Mouse (Mus musculus) liver, postnatal 0 days (tissue): Measurements from ENCODE around the gene Igfbp3. TPM values are rescaled to one million over a fixed set of nuclear protein-coding genes. Genes with fewer than 3 reads are reported as not detected.

Experiments
- ATAC-seq: fragments of 200-750 bp; cut with Nextera tagmentation; 2 replicates; pipeline ENCODE4 v1.8.0; 2017; ENCODE audit warnings: mild to moderate bottlenecking, moderate library complexity
- DNase-seq: peaks from one replicate; pipeline ENCODE4 v3.0.0-alpha.2; 2016
- H3K27ac ChIP-seq: fragments of 300-500 bp; sonication (generic); 2 replicates; pipeline ENCODE4 v1.5.1; 2014; ENCODE audit warnings: antibody characterized with exemption, moderate library complexity, mild to moderate bottlenecking, low read depth
- H3K27me3 ChIP-seq: fragments of 300-500 bp; sonication (generic); 2 replicates; pipeline ENCODE4 v1.6.1; 2014; ENCODE audit warnings: low read length, control low read depth, mixed read lengths; ENCODE audit not compliant: insufficient read depth
- H3K36me3 ChIP-seq: fragments of 300-500 bp; sonication (generic); replicated peaks from 2 replicates; pipeline ENCODE4 v1.6.1; 2014; ENCODE audit warnings: mild to moderate bottlenecking, control low read depth, low read length, moderate library complexity, mixed read lengths; ENCODE audit not compliant: insufficient read depth
- H3K4me1 ChIP-seq: fragments of 300-500 bp; sonication (generic); 2 replicates; pipeline ENCODE4 v1.6.1; 2014; ENCODE audit warnings: antibody characterized with exemption, mild to moderate bottlenecking, control low read depth; ENCODE audit not compliant: insufficient read depth
- H3K4me2 ChIP-seq: fragments of 300-500 bp; sonication (generic); 2 replicates; pipeline ENCODE4 v1.6.1; 2014; ENCODE audit warnings: low read depth, mild to moderate bottlenecking, low read length, moderate library complexity, mixed read lengths
- H3K4me3 ChIP-seq: fragments of 300-500 bp; sonication (generic); 2 replicates; pipeline ENCODE4 v1.5.1; 2014; ENCODE audit warnings: low read depth, low read length
- H3K9ac ChIP-seq: fragments of 300-500 bp; sonication (generic); replicated peaks from 2 replicates; pipeline ENCODE4 v1.6.1; 2014; ENCODE audit warnings: mild to moderate bottlenecking, moderate library complexity
- H3K9me3 ChIP-seq: fragments of 300-500 bp; sonication (generic); 2 replicates; pipeline ENCODE4 v1.6.1; 2016; ENCODE audit warnings: mild to moderate bottlenecking, control low read depth, low read length, mixed read lengths
- CTCF ChIP-seq: sonication (generic); IDR thresholded peaks from 2 replicates; pipeline ENCODE4 v1.5.1; 2016; ENCODE audit warnings: antibody characterized with exemption, low read depth
- EP300 ChIP-seq: IDR thresholded peaks from 2 replicates; pipeline ENCODE4 v1.6.1; 2016; ENCODE audit warnings: antibody characterized with exemption, low read depth, mild to moderate bottlenecking
- WGBS: fragments of 180-500 bp; shearing (Covaris S2); extraction: QIAGEN DNeasy Blood & Tissue Kit; methylation state at CpG from one replicate; pipeline ENCODE4 v1.1.7; 2014; ENCODE audit not compliant: insufficient replicate concordance; 5-methylcytosine and 5-hydroxymethylcytosine counted together
- polyA plus RNA-seq: library from polyadenylated mRNA; unstranded; fragments of >200 nt; fragmentation: Nextera tagmentation; extraction: Ambion mirVana; gene quantifications from 2 replicates; pipeline ENCODE4 v1.2.1, GENCODE M21; 2015

The Igfbp3 gene
- polyA plus RNA-seq, 1 experiment from 2014 or later, result 27.4 TPM

DNA sequence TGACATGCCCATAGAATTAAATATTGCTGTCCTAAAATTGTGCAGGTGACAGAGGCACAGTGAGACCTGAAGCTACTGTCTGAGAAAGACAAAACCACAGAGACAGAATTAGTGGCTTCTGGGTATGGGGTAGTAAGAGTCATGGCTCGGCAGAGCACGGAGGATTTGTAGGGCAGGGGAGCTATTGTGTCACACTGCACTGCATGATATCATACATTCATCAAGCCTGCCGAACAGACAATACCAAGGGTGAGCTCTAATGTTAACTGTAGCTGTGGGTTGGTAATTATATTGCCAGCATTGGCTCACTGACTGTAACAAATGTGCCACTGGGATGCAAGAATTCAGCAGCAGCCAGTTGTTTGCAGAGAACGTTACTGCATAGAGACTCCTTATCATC, 49.3 kb downstream of the Igfbp3 start:
- Histone ChIP-seq H3K9ac (no peak overlapping the region), H3K27me3 (no peaks in the 10 kb centered on the region), H3K4me3 (no peak overlapping the region), H3K4me2 (no peak overlapping the region), H3K4me1 (peaks cover 8% of the 10 kb centered on the region), H3K36me3 (no peaks in the 10 kb centered on the region), H3K27ac (no peak overlapping the region), H3K9me3 (no peaks in the 10 kb centered on the region)
- TF ChIP-seq CTCF (no peak), EP300 (no peak)
- 59% methylated on average over 4 of the region's 4 CpGs for WGBS
- no peak for ATAC-seq
- no peak for DNase-seq

DNA sequence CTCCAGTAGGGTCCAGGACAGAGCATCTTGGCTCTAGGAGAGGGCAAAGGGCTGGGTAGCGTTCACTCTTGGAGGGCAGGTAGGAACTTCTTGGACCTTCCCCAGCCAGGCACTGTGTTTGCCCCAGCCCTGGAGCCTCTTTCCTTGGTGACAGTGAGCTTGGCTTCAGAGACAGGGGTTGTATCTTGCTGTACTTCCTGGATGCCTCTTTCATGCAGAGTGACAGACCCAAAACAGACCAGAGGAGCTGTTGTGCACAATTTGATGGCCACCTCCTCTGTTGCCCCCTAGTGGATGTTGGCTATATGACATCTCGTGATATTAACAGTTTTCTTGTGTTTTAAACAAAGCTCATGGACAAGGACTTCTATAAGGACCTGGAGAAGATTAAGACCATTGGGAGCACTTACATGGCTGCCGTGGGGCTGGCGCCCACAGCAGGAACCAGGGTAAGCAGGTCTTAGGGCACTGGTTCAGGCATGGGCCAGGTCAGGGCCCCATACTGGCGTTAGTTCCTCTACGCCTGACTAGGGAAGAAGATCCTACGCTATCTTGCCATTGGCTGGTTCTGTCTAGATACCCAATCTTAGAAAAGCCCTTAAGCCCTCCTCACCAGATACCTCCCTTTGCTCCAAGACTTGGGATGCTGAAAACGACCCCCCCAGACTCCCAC, 52.1 kb downstream of the Igfbp3 start:
- Histone ChIP-seq H3K4me1 (peaks cover 11% of the 10 kb centered on the region), H3K9ac (no peak overlapping the region), H3K9me3 (no peaks in the 10 kb centered on the region), H3K4me3 (no peak overlapping the region), H3K27me3 (no peaks in the 10 kb centered on the region), H3K36me3 (no peaks in the 10 kb centered on the region), H3K4me2 (no peak overlapping the region), H3K27ac (0 out of 2 replicates have a peak overlapping the region, but pooled peaks have one; percentile 41)
- WGBS, result 72% methylated on average over 8 of the region's 8 CpGs
- ATAC-seq (no peak), DNase-seq (no peak)
- TF ChIP-seq CTCF (peak; percentile 86), EP300 (no peak)

- DNase-seq (no peak), ATAC-seq (no peak)
- 23% methylated on average over 4 of the region's 4 CpGs for WGBS
- Histone ChIP-seq H3K9me3 (no peaks in the 10 kb centered on the region), H3K4me2 (no peak overlapping the region), H3K36me3 (no peaks in the 10 kb centered on the region), H3K9ac (no peak overlapping the region), H3K4me1 (peaks cover 11% of the 10 kb centered on the region), H3K27ac (peak overlapping the region; percentile 41), H3K4me3 (no peak overlapping the region), H3K27me3 (no peaks in the 10 kb centered on the region)
- TF ChIP-seq CTCF (no peak), EP300 (no peak)
Measured at GRCm38 (mm10) chr11:7160637-7161101, 53.1 kb downstream of the Igfbp3 start.

DNA sequence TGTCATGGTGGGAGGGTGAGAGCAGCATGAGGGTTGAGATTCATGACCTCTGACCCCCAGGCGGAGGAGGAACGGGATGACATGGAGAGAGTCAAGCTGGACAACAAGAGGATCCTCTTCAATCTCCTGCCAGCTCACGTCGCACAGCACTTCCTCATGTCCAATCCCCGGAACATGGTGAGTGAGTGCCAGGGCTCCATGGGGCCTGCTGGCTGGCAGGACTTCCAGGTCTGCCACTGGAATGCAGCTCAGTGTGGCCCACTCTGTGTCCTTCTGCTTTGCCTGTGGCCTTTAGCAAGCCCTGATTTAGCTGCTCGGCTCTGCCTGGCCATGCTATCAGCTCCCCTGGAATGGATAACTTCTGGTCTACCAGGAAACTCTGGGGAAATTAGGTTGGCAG, 53.6 kb downstream of the Igfbp3 start:
- Histone ChIP-seq H3K9me3 (no peaks in the 10 kb centered on the region), H3K36me3 (no peaks in the 10 kb centered on the region), H3K27ac (peak overlapping the region; percentile 41), H3K9ac (no peak overlapping the region), H3K4me3 (no peak overlapping the region), H3K4me1 (peaks cover 11% of the 10 kb centered on the region), H3K4me2 (no peak overlapping the region), H3K27me3 (no peaks in the 10 kb centered on the region)
- DNase-seq (no peak), ATAC-seq (no peak)
- 56% methylated on average over 6 of the region's 6 CpGs for WGBS
- TF ChIP-seq CTCF, result no peak
- no peak for TF ChIP-seq EP300

- Histone ChIP-seq H3K27me3 (no peaks in the 10 kb centered on the region), H3K4me3 (no peak overlapping the region), H3K27ac (peak overlapping the region; percentile 84), H3K9ac (no peak overlapping the region), H3K36me3 (no peaks in the 10 kb centered on the region), H3K4me1 (peaks cover 13% of the 10 kb centered on the region), H3K4me2 (no peak overlapping the region), H3K9me3 (no peaks in the 10 kb centered on the region)
- ATAC-seq, result no peak
- WGBS, result 65% methylated on average over 6 of the region's 6 CpGs
- DNase-seq, result no peak
- TF ChIP-seq CTCF (no peak), EP300 (no peak)
Measured at GRCm38 (mm10) chr11:7158196-7158595, 55.5 kb downstream of the Igfbp3 start.

DNA sequence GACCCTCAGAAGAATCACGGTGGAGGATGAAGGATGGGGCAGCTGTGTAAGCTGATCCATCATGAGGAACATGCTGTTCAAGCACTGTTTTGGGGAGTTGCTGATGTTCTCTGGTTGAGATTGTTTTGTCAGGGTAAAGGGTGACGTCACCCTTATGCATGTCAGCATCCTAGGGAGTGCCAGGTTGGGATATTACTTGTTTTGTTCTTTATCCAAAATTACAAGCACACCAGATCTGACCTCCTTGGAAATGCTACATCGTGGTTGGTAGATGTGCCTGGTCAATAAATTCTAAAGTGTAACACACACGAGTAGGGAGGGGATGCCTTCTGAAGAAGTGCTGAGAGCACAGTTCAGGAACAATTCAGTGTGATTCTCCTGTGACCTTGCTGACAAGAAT, 57.3 kb downstream of the Igfbp3 start:
- Histone ChIP-seq H3K4me3 (no peak overlapping the region), H3K4me1 (peaks cover 12% of the 10 kb centered on the region), H3K36me3 (peaks cover 4% of the 10 kb centered on the region), H3K9ac (no peak overlapping the region), H3K27ac (peak overlapping the region; percentile 89), H3K4me2 (no peak overlapping the region), H3K9me3 (no peaks in the 10 kb centered on the region), H3K27me3 (no peaks in the 10 kb centered on the region)
- ATAC-seq, result peak; percentile 77
- WGBS, result 44% methylated on average over 4 of the region's 4 CpGs
- TF ChIP-seq EP300 (peak; percentile 84), CTCF (no peak)
- DNase-seq, result no peak

Other genes with a start within 250 kb of the Igfbp3 start
- gene Adcy1, start 150.4 kb downstream of the Igfbp3 start, polyA plus RNA-seq, result 0.30 and 0.54 TPM in 2 replicates
- 0.11 TPM in 2 replicates for gene Gm11985, start 25.4 kb downstream of the Igfbp3 start, polyA plus RNA-seq
- 1,301 and 1,767 TPM in 2 replicates for gene Igfbp1, start 16.1 kb downstream of the Igfbp3 start, polyA plus RNA-seq